Mouse (Mus musculus): ENCODE measurements at regions not wholly inside any gene's neighbourhood (a gene's known extent, or its start where the extent isn't known, plus 50 kb on each side); places are given as distances from the start of the nearest gene placed in this dataset.

DNA sequence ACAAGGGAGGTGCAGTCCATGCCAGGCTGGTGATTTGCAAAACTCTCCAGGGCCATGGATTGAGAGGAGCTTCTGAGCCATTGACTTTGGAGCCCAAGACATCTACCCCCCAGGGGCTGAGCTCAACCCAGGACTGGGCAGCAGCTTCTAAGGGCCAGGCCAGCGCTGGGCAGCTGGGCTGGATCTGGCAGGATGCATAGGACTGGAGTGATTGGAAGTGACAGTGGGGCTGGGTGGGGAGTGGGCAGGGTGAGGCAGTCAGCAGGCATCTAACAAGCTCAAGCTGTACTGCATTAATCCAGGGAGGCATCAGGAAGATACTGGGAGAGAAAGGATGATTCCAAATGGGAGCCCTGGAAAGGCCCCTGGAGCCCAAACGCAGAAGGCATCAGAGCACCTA, 152.2 kb upstream of the Smim23 start:
- DNase-seq = no peak

DNA sequence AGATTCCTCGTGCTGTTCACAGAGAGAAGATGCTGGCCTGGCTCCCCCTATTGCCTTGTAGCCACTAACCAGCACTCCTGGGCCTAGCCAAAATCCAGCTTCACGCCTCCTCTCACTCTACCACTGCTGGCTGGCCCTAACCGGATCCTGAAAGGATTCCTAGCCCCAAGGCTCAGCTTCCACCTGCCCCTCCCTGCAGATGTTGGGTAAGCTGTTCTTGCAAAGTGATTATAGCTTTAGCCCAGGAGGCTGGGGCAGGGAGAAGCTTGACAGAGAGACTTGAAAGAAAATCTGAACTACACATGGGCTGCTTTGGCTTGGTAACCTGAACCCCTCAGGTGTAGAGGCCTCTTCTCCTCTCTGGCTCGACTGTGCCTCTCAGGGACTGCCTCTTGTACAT, 149.0 kb upstream of the Smim23 start:
- no peak for DNase-seq

DNA sequence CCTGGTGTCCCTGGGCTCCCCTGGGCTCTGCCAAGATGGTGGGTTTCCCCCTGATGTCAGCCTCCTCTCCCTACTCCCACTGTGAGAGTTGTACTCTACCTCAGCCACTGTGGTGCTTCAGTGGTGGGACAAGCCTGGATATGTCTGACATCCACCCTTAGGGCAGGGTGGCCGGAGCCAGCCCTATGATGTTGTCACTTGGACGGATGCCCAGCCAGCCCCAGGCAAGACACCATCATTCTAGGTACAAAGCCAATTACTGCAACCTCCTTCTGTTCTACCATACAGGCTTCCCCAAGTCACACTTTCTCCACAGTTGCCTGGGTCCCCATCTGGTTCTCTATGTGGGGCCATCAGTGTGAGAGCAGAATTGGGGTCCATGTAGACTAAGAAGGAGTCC, 141.0 kb upstream of the Smim23 start:
- DNase-seq = no peak

DNA sequence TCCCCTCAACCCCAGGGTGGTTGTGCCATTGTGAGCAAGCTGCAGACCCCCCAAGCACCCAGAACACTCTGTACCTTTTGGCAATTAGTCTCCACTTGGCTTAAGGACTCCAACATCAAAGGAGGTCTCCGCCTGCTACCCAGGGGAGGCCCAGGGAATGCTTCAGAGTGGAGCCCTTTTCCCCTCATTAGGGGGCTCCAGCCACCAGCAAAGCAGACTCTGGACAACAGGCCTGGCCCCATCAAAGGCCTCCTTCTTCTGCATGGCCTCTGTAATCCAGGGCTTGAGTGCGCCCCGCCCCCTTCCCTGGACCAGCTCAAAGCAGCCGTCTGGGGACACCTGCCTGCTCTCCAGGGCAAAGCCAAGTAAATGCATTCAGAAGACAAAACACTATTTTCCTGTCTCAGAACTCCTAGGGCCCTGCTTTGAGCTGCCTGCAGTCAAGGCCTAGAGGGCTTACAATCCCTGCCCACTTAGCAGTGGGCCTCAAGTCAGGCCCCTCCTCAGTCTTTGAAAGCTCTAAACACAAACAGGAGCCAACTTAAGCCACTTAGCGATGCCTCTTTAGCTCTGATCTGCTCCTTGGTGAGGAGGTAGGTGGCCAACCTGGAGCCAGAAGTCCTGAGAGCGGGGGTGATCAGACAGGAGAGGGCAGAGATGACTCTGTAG, 139.4 kb upstream of the Smim23 start:
- peak; percentile 17 for DNase-seq

DNA sequence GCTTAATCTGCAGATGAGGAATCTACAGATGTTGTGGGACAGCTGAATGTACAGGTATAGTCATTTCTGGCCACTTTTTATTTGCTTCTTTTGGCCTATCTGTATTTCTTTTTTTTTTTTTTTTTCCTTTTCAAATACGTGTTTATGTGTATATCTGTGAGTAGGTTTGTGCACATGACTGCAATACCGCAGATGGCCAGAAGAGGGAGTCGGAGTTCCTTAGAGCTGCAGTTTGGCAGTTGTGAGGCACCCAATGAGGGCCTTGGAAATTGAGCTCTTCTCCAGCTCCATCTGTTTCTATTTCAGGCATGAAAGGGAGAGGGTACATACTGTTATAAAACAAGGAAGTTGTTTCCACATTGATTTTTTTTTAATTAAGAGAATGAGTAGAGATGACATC, 137.2 kb upstream of the Smim23 start:
- no peak for DNase-seq

DNA sequence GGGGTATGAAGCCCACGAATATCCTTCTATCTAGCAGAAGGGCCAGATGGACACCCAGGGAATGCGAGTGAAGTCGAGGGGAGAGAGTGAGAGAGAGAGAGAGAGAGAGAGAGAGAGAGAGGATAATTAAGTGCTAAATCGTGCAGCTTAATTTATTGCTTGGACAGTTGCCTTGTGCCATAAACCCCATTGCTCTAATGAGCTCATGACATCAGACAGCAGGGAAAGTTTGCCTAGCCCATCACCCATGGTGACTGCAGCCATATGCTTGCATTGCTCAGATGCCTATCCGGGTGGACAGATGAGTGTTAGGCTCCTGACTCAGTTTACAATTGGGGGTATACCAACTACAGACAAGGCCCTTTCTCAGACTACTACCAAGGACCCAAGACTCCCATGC, 134.6 kb upstream of the Smim23 start:
- no peak for DNase-seq

DNA sequence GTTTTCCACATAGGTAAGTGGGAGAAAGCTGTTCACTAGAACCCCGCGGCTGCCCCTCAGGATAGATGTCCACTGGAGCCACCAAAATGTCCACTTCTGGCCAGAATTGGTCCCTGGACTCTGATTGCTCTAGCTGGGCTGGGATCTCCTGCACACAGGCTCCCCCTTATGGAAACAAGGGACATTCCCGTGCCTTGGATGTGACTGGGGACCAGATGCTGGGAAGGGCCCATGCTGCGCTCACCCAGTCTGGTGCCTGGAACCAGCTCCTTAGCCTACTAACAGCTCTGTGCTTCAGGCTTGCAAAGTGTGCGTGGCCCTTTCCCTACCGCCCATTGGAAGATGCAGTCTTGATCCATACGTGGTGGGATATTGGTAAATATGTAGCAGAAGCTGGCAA, 132.6 kb upstream of the Smim23 start:
- peak; percentile 38 for DNase-seq

DNA sequence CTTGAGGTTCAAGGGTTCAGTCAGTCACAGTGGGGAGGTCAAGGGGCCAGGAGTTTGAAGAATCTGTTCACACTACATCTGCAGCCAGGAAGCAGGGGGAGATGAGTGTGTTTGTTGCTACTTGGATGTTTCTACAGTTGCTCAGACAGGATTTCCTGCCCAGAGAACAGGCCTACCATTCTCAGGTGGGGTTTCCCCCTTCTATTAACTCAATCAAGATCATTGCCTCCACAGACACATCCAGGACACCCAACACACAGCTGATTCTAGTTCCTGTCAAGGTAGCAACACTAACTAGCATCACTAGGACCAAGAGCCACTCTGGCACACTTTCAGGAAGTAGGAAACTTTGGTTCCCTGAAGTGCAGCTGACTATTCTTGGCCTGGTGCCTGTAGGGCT, 127.9 kb upstream of the Smim23 start:
- DNase-seq = no peak

DNA sequence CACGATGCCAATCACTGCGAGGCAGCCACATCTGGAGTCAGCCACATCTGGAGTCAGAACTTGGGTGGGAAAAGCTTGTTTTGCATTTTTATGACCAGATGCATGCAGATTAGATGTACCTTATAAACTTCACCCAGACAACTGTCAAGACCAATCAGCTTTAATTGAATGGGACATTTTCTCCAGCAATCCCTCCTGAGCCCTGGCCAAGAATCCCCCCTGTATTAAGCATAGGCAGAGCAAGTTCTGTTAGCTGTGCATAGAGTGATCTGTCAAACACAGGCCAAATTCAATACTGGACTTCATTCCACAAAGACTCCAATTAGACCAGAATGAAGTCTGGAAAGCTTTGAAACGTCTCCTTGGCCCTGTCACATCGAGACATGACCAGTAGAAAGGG, 123.7 kb upstream of the Smim23 start:
- DNase-seq = no peak

DNA sequence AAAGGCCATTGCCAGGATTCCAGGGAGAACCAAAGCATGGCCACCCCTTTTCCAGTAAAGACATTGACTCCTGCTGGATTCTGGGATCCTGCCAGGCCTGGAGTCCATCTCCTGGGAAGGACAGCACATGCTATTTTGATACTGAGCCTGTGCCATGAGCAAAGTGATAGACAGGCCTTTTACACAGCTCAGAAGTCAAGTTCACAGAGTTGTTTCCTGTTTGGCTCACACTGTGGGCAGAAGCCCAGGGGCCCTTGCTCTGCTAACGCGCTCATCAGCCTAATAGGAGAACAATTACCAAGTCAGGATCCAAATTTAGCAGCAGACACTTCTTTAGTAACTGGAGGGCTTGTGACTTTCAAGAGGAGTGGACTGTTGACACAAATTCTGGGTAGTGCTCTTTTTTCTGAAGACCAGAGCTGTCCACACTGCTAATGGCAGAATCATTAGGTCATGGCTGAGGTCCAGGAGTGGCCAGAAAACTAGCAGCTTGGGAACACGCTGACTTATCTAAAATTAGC, 122.1 kb upstream of the Smim23 start:
- DNase-seq = no peak

DNA sequence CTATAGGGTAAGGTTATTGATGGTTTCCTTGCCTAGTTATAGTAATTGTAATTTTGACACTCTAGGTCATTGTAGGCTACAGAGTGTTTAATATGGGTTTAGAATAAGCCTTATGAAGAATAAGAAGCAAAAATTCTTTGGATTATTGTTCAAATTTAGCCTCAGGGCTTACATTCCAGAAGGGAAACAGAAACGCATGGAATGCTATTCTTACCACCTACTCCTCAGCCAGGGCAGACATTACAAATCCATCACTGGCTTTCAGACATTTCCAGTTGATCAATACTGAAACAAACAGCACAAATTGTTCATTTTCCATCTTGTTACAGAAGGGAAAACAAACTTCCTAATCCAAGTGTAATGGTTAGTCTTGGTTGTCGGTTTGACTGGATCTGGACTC, 120.7 kb upstream of the Smim23 start:
- no peak for DNase-seq

DNA sequence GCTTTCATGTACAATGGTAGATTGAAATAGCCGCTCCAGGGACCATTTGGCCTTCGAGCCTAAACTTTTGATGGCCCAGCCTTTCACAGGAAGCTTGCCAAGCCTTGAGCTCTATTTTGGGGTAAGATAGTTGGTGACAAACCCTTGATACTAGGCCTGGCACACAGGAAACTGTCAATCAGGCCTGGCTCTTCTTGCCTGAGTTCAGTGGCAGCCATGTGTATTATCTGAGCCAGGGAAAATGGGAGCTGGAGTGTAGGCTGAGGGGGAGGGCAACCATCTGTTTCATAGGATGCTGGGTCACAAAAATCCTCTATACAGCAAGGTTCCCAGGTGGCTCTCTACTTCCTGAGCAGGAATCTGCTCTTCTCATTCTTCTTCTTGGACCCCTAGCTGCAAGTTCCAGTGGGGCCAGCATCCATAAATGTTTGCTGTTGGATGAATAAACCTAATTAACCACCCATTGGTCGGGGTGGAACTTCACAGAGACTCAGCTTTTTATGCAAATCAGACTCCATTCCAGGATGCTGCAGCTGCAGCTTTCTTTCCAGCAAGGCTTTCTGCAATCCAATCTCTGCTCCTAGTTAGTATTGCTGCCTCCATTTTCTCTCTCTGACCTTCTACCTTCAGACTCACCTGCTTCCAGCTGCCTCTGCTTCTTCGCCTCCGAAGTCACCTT, 117.1 kb upstream of the Smim23 start:
- no peak for DNase-seq

DNA sequence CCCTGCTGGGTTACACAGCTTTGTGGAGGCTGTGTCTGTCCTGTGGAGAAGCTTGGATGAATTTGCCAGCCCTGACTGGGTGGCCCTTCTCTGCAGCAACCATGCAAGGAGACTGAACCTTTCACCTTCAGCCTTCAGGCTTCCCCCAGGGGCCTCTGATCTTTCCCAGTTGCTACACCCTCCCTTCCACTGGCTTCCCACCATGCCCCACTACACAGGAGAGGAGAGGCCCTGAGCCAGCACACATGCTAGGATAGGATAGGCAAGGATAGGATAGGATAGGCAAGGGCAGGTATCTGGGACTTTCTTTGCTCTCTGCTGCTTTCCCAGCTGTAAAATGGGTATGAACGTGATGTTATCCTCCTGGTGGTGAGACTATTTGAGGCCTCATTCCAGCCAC, 114.7 kb upstream of the Smim23 start:
- no peak for DNase-seq

DNA sequence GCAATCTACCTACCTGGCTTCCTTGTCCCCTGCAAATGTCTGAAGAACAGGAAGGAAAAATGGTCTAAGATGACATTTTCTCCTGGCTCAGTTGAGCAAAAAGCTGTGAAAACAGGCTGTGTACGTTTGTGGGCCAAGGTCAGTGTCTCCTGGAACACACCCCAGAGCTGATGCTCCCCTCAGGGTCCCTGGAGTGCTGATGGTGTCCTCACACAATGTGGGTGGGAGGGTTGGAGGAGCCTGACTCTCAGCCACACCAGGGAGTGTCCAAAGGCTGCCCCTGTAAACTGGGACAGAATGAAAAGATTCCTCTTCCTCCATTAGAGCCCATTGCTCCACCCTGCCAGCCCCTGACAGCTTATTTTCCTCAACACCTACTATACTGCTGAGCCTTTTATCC, 112.8 kb upstream of the Smim23 start:
- no peak for DNase-seq

DNA sequence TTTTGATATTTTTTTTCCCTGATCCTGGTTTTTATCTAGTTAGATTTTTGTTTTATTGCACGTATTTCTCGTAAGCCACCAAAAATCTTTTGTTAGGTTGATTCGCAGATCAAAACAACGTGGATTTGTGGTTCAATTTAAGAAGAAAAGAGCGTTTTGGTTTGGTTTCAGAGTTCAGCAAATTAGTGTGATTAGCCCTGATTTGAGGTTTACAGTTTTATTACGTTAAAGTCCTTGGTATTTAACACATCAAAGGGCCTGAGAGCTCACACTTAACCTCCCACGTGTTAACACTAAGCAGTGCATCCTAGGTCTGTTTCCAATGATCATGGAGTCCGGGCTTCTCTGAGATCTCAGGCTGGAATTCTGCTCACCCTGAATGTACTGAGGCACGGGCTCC, 107.5 kb upstream of the Smim23 start:
- DNase-seq = no peak

DNA sequence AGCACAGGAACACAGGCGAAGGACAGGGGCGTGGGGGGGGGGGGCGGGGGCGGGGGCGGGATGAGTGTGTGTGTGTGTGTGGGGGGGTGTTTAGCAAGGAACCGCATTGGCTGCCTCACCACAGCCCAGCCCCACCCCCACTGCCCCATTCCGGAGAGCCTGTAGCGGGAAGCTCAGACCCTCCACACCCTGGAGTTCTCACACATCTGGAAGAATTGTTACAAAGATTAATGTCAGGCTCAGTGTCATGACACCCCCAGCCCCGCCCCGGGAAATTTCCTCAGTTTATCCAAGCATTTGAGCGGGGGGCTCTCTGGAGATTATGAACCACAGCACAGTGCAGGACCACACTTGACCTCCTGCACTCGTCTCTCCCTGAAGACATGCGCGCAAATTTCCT, 106.6 kb upstream of the Smim23 start:
- DNase-seq = no peak

DNA sequence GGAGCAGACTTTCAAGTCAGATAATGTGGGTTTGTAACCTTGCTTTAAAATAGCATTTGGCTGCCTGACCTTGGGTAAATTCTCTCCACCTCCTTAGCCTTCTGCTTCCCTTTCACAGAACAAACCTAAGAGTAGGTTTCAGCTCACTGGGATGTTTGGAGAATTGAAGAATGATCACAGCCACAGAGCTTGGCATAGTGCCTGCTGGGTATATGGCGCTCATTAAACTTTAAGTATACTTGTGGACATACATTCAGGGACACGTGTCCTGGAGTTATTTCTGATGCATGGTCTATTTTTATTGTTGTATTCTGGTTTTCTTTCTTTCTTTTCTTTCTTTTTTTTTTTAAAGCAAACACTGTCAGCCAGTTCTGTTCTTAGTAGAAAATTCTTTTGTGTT, 104.4 kb upstream of the Smim23 start:
- no peak for DNase-seq

DNA sequence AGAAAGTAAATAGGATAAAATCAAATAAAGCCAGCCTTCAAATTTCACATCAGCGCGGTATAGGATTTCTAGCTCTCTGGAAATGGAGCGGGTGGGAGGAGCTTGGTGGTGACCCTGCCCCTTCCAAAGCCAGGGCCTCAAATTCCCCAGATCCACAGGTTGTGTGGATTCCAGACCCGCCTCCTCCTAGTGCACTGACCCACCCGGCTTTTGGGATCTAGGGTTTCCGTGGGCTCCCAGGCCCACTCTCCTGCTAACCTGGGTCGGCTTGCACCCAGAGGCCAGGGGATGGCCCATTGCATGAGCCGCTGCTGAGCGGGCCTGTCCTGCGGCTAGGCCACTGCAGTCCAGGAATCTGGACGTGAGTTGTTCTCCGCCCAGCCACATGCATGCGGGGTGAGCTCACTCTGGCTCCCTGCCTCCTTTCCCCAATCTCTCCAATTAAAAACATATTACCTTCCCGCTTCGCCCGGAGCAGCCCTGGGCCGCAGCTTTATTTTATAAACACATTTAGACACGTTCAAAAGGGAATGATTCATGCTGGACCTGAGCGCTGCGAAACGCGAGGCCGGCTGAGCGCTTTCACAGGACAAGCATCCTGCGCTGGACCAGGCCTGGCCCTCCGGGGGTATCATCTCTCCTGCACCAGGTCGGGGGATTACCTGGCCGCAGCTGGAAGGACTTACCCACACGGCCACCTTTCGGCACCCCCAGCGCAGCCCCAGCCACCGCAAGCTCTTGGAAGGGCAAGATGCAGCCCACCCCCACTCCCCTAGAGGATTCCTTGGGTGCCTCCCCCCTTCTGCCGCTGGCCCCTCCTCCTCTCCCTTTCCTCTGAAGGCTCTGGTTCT, 101.2 kb upstream of the Smim23 start:
- no peak for DNase-seq

DNA sequence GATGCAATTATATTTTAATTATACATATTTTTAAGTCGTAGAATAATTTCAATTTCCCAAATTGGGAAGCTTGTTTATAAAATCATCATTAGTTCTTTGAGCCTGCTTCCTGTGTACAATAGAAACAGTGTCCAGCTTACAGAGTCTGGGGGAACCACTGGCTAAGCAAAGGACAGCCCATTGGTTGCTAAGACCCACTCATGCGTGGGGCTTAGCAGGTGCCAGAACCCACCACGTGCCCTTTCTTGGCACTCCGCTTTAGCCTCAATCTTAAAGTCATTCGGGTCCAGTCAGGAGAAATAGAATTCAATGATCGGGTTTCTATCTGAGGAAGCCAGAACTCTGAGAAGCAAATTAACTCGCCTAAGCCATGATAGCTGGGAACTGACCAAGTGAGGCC, 100.5 kb upstream of the Smim23 start:
- no peak for DNase-seq

DNA sequence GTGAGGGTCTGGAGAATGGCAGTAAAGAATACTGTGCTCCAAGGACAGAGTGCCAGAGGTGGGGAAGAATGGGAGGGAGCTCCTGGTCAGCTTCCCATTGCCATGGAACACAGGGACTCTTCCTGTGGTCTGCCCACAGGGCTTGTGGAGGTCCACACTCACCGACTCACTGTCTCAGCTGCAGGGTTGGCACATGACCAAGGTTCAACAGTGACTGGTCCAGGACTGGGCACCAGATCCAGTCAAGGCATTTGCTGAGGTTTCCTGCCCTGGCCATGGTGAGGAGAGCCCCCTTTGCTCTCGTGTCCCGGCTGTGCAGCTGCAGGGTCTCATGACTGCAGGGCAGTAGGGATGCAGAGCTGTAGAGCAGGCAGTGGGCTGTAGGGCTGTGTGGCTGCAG, 88.7 kb upstream of the Smim23 start:
- no peak for DNase-seq

DNA sequence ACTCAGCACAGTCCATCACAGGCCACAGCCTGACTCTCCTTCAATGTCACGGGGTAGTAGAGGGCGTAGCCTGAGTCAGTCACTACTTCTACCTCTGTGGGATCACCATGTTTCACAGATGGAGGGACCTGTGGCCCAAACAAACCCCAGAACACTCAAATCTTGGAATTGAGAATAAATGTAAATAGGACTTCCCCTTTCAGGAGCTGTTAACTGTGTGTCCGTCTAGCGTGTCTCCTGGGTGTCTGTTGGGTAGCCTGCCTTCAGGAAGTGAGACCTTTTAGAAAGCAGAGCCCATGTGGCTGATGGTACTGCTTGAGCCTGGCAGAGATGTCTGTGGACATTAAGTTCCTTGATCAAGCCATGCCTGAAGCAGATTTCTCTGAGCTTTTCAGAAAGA, 87.4 kb upstream of the Smim23 start:
- DNase-seq = no peak

DNA sequence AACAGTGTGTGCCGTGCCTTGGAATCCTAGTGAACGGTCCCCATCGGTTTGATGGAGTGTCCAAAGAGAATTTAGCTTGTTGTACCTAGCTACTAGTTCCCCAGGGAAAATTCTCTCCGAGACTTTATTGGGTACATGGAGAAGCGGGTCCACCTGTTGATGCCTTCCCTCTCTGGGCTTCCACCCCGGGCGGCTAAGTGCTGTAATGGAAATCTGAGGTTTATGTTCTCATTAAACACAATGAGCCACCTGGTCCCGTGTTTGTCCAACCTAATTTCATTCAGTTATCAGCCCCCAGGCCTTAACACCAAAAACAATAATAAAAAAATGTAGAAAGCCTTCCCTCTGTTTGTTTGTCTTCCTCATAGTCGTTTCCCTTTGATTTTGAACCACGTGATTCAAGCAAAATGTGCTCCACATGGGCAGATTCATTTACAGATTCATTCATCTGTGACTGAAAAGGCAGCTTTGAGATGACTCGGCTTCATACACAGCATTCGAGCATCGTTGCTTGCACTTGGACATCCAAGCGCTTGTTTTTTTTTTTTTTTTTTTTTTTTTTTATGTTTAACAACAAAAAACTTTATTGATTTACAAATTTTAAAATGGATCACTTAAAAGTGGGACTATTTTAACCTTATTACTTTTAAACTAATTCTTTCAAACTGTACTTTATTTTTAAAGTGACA, 84.5 kb upstream of the Smim23 start:
- DNase-seq = no peak

DNA sequence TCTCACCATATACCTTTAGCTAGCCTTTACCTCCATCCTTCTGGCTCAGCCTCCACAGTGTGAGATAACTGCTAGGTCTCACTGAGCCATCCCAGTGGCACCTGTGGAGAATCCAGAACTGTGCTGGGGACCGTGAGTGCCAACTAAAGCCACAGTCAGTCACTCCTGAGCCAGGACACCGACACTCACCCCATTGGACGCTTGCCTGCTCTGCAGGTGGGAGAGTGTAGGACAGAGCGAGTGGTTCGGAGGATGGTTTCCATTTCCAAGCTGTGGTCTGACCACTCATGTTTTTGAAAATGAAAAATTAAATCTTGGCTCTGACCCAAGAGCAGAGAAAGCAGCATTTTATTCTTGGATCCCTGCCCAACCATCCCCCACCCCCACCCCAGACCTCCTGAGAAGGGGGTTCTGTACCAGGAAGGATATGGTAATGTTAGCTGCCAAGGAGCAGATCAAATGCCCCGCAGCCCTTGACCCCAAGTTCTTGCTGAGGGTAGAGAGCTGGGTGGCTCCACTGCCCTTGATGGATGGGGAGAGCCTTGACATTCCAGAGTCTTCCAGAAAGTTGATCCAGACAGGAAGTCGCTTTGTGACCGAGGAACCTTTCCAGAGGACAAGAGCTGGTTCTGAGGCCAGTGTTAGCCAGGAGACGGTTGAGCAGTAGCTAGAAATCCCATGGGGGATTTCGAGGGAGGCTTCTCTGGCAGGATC, 83.3 kb upstream of the Smim23 start:
- no peak for DNase-seq

All from right cerebral cortex, postnatal 14 days (tissue).